Mouse (Mus musculus): ENCODE results near the gene Gng2. TPM values are rescaled to one million over a fixed set of nuclear protein-coding genes. Genes with fewer than 3 reads are reported as not detected.
A peak's percentile ranks its signal among the peaks of the same experiment; 100 is the strongest.

Gng2 gene
- 33.9 and 61.6 TPM in 2 replicates for polyA plus RNA-seq (2016; fragmentation: Nextera tagmentation; extraction: Ambion mirVana)

GRCm38 (mm10) chr14:19977271-19978024 lies at the start of gene Gng2:
Gene Gng2 (minus strand): TSS chr14:19977627.
- DNase-seq (ENCODE audit: low spot score), result peak; percentile 74
- peak within 1 kb of the TSS; percentile 64 for H3K4me3 ChIP-seq
- peaks cover 26% of the 10 kb centered on the region for H3K4me1 ChIP-seq
- H3K9me3 ChIP-seq, result no peaks in the 10 kb centered on the region
- no peaks in the 10 kb centered on the region for H3K36me3 ChIP-seq
- 7% methylated on average over 15 of the region's 15 CpGs for WGBS
- H3K27me3 ChIP-seq (ENCODE audit: insufficient read depth, poor library complexity, severe bottlenecking), result no peaks in the 10 kb centered on the region
- H3K27ac ChIP-seq, result peak within 1 kb of the TSS; percentile 88

- H3K4me1 ChIP-seq, result peaks cover 6% of the 10 kb centered on the region
- no peaks in the 10 kb centered on the region for H3K27me3 ChIP-seq (ENCODE audit: insufficient read depth, poor library complexity, severe bottlenecking)
- H3K9me3 ChIP-seq, result no peaks in the 10 kb centered on the region
- no peak for DNase-seq (ENCODE audit: low spot score)
- no peak overlapping the region for H3K27ac ChIP-seq
- 52% methylated on average over 6 of the region's 6 CpGs for WGBS
- H3K36me3 ChIP-seq, result no peaks in the 10 kb centered on the region
- no peak overlapping the region for H3K4me3 ChIP-seq
These were observed 47.7 kb upstream of the Gng2 start for GRCm38 (mm10) chr14:20024888-20025719.

GRCm38 (mm10) chr14:20023939-20024338 lies 46.5 kb upstream of the Gng2 start:
- Histone ChIP-seq H3K4me3 (no peak overlapping the region), H3K4me1 (peaks cover 6% of the 10 kb centered on the region), H3K36me3 (no peaks in the 10 kb centered on the region), H3K9me3 (no peaks in the 10 kb centered on the region), H3K27me3 (ENCODE audit: insufficient read depth, poor library complexity, severe bottlenecking) (no peaks in the 10 kb centered on the region), H3K27ac (no peak overlapping the region)
- DNase-seq (ENCODE audit: low spot score), result no peak
- 89% methylated on average over 2 of the region's 2 CpGs for WGBS

GRCm38 (mm10) chr14:20019486-20019885 lies 42.1 kb upstream of the Gng2 start:
- H3K36me3 ChIP-seq, result no peaks in the 10 kb centered on the region
- H3K9me3 ChIP-seq, result no peaks in the 10 kb centered on the region
- no peak overlapping the region for H3K27ac ChIP-seq
- H3K4me1 ChIP-seq, result no peaks in the 10 kb centered on the region
- no peaks in the 10 kb centered on the region for H3K27me3 ChIP-seq (ENCODE audit: insufficient read depth, poor library complexity, severe bottlenecking)
- 62% methylated on average over 3 of the region's 3 CpGs for WGBS
- DNase-seq (ENCODE audit: low spot score), result no peak
- no peak overlapping the region for H3K4me3 ChIP-seq

GRCm38 (mm10) chr14:20012506-20013275 lies 35.3 kb upstream of the Gng2 start:
- WGBS, result 62% methylated on average over 9 of the region's 9 CpGs
- Histone ChIP-seq H3K27ac (no peak overlapping the region), H3K4me3 (no peak overlapping the region), H3K9me3 (no peaks in the 10 kb centered on the region), H3K36me3 (no peaks in the 10 kb centered on the region), H3K4me1 (peaks cover 13% of the 10 kb centered on the region), H3K27me3 (ENCODE audit: insufficient read depth, poor library complexity, severe bottlenecking) (no peaks in the 10 kb centered on the region)
- no peak for DNase-seq (ENCODE audit: low spot score)

- WGBS, result 76% methylated on average over 3 of the region's 3 CpGs
- Histone ChIP-seq H3K4me1 (peaks cover 24% of the 10 kb centered on the region), H3K27me3 (ENCODE audit: insufficient read depth, poor library complexity, severe bottlenecking) (no peaks in the 10 kb centered on the region), H3K4me3 (no peak overlapping the region), H3K36me3 (no peaks in the 10 kb centered on the region), H3K27ac (no peak overlapping the region), H3K9me3 (no peaks in the 10 kb centered on the region)
- DNase-seq (ENCODE audit: low spot score), result no peak
These were observed 30.0 kb upstream of the Gng2 start for GRCm38 (mm10) chr14:20007446-20007845.

- no peak overlapping the region for H3K27ac ChIP-seq
- no peak for DNase-seq (ENCODE audit: low spot score)
- peaks cover 15% of the 10 kb centered on the region for H3K4me1 ChIP-seq
- no peaks in the 10 kb centered on the region for H3K9me3 ChIP-seq
- H3K36me3 ChIP-seq, result no peaks in the 10 kb centered on the region
- H3K4me3 ChIP-seq, result no peak overlapping the region
- no peaks in the 10 kb centered on the region for H3K27me3 ChIP-seq (ENCODE audit: insufficient read depth, poor library complexity, severe bottlenecking)
These were observed 27.4 kb upstream of the Gng2 start for GRCm38 (mm10) chr14:20004777-20005289.

- Histone ChIP-seq H3K36me3 (no peaks in the 10 kb centered on the region), H3K27ac (no peak overlapping the region), H3K4me1 (no peaks in the 10 kb centered on the region), H3K27me3 (ENCODE audit: insufficient read depth, poor library complexity, severe bottlenecking) (no peaks in the 10 kb centered on the region), H3K9me3 (no peaks in the 10 kb centered on the region), H3K4me3 (no peak overlapping the region)
- WGBS, result 82% methylated on average over 5 of the region's 5 CpGs
- no peak for DNase-seq (ENCODE audit: low spot score)
These were observed 19.4 kb upstream of the Gng2 start for GRCm38 (mm10) chr14:19996853-19997252.

- no peak for DNase-seq (ENCODE audit: low spot score)
- Histone ChIP-seq H3K27ac (no peak overlapping the region), H3K4me1 (no peaks in the 10 kb centered on the region), H3K4me3 (no peak overlapping the region), H3K27me3 (ENCODE audit: insufficient read depth, poor library complexity, severe bottlenecking) (no peaks in the 10 kb centered on the region), H3K36me3 (no peaks in the 10 kb centered on the region), H3K9me3 (no peaks in the 10 kb centered on the region)
- 88% methylated on average over 4 of the region's 4 CpGs for WGBS
These were observed 18.5 kb upstream of the Gng2 start for GRCm38 (mm10) chr14:19995943-19996342.

GRCm38 (mm10) chr14:19994068-19994467 lies 16.6 kb upstream of the Gng2 start:
- WGBS, result 61% methylated on average over 5 of the region's 5 CpGs
- Histone ChIP-seq H3K27ac (no peak overlapping the region), H3K27me3 (ENCODE audit: insufficient read depth, poor library complexity, severe bottlenecking) (no peaks in the 10 kb centered on the region), H3K36me3 (no peaks in the 10 kb centered on the region), H3K4me1 (no peaks in the 10 kb centered on the region), H3K4me3 (no peak overlapping the region), H3K9me3 (no peaks in the 10 kb centered on the region)
- DNase-seq (ENCODE audit: low spot score), result no peak

GRCm38 (mm10) chr14:19993570-19993883 lies 16.1 kb upstream of the Gng2 start:
- Histone ChIP-seq H3K4me3 (no peak overlapping the region), H3K4me1 (no peaks in the 10 kb centered on the region), H3K36me3 (no peaks in the 10 kb centered on the region), H3K27me3 (ENCODE audit: insufficient read depth, poor library complexity, severe bottlenecking) (no peaks in the 10 kb centered on the region), H3K9me3 (no peaks in the 10 kb centered on the region), H3K27ac (no peak overlapping the region)
- 75% methylated on average over 3 of the region's 3 CpGs for WGBS
- no peak for DNase-seq (ENCODE audit: low spot score)

- no peak overlapping the region for H3K27ac ChIP-seq
- no peaks in the 10 kb centered on the region for H3K27me3 ChIP-seq (ENCODE audit: insufficient read depth, poor library complexity, severe bottlenecking)
- no peak overlapping the region for H3K4me3 ChIP-seq
- H3K4me1 ChIP-seq, result no peaks in the 10 kb centered on the region
- no peaks in the 10 kb centered on the region for H3K36me3 ChIP-seq
- 75% methylated on average over 8 of the region's 8 CpGs for WGBS
- no peaks in the 10 kb centered on the region for H3K9me3 ChIP-seq
- no peak for DNase-seq (ENCODE audit: low spot score)
These were observed 15.6 kb upstream of the Gng2 start for GRCm38 (mm10) chr14:19992873-19993569.

Data from heart, embryonic 10.5 days (tissue).